Mouse (Mus musculus) central nervous system, embryonic 14 days (tissue): ENCODE results near the gene 4930518I15Rik. TPM values are rescaled to one million over a fixed set of nuclear protein-coding genes. Genes with fewer than 3 reads are reported as not detected.

Experiments used
- polyA plus RNA-seq: library from polyadenylated mRNA; depleted of rRNA; stranded (reverse); fragments of >200 nt; gene quantifications from 2 replicates; pipeline ENCODE4 v1.2.3, GENCODE M21; 2012; rRNA removed

The 4930518I15Rik gene
- polyA plus RNA-seq, result 4.2 and 4.7 TPM in 2 replicates

GRCm38 (mm10) chr2:156857835-156858234 is at the start of gene 4930518I15Rik:
Gene 4930518I15Rik, minus strand, starts transcription at chr2:156857946.

GRCm38 (mm10) chr2:156887017-156887416 is 29.3 kb upstream of the 4930518I15Rik start, which contains the start of gene Sla2:
Gene Sla2, minus strand, starts transcription at chr2:156887192.

GRCm38 (mm10) chr2:156862772-156863486 is 5.2 kb upstream of the 4930518I15Rik start, which contains the start of gene Rab5if:
Gene Rab5if, plus strand, starts transcription at chr2:156863128.

GRCm38 (mm10) chr2:156839319-156840191 is 18.2 kb downstream of the 4930518I15Rik start, which contains the start of gene Tgif2:
Gene Tgif2, plus strand, starts transcription at chr2:156840007.

Other genes with a start within 250 kb of the 4930518I15Rik start
- 278 and 326 TPM in 2 replicates for gene Dlgap4, start 244.2 kb downstream of the 4930518I15Rik start, polyA plus RNA-seq
- gene Myl9, start 82.5 kb downstream of the 4930518I15Rik start, polyA plus RNA-seq, result 28.0 and 48.6 TPM in 2 replicates
- 34.8 and 43.8 TPM in 2 replicates for gene Tgif2, start 17.9 kb downstream of the 4930518I15Rik start, polyA plus RNA-seq
- 104 TPM in 2 replicates for gene Rab5if, start 5.2 kb upstream of the 4930518I15Rik start, polyA plus RNA-seq
- gene Sla2, start 29.2 kb upstream of the 4930518I15Rik start, polyA plus RNA-seq, result 0.06 TPM in 2 replicates
- gene Ndrg3, start 134.1 kb upstream of the 4930518I15Rik start, polyA plus RNA-seq, result 112 and 118 TPM in 2 replicates
- gene Dsn1, start 149.2 kb upstream of the 4930518I15Rik start, polyA plus RNA-seq, result 17.1 and 21.8 TPM in 2 replicates
- gene Soga1, start 221.3 kb upstream of the 4930518I15Rik start, polyA plus RNA-seq, result 21.5 and 22.0 TPM in 2 replicates
- 0.14 TPM in 2 replicates for gene Tldc2, start 229.1 kb upstream of the 4930518I15Rik start, polyA plus RNA-seq